Mouse (Mus musculus): ENCODE results near the gene Sys1.

The Sys1 gene

DNA sequence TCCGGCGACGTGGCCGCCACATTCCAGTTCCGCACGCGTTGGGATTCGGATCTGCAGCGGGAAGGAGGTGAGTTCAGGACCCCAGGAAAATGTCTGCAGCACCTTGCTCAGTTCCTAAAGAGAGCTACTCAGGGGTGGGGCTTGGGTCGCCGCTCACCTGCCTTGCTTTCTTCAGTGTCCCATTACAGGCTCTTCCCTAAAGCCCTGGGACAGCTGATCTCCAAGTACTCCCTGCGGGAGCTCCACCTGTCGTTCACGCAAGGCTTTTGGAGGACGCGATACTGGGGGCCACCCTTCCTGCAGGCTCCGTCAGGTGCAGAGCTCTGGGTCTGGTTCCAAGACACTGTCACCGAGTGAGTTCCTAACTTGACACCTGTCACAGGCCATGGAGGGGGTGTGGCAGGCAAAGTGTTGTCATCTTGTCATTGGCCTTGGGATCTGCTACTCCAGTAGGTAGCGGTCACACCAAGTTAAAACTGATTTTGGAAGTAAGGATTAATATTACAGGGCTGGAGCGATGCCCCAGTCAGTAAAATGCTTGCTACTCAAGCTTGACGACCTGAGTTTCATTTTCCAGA is 41.0 kb downstream of the Sys1 start:
- peak; percentile 11 for DNase-seq (ENCODE audit: low read depth, low spot score)

GRCm38 (mm10) chr2:164499317-164499716 is 42.6 kb downstream of the Sys1 start:
- no peak for DNase-seq (ENCODE audit: low read depth, low spot score)

DNA sequence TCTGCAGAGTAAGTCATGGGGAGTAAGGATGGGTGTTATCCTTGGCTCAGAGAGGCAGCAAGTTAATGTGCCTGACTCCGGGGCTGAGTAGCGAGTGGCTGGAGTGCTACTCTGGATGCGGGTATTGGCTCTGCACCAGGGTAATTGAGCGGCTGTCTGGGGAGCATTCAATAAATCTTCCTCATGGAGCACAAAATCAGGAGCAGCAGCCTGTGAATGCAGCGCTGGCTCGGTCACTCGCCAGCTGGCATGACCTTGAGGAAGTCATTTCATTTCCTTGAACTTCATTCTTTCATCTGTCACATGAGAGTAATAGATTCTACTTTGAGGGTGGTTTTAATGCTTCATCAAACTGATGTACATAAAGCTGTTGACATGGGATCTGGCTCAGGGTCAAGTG is 43.7 kb downstream of the Sys1 start:
- DNase-seq (ENCODE audit: low read depth, low spot score): no peak

- DNase-seq (ENCODE audit: low read depth, low spot score): no peak
These were observed 48.2 kb downstream of the Sys1 start for GRCm38 (mm10) chr2:164504919-164505318.

- no peak for DNase-seq (ENCODE audit: low read depth, low spot score)
These were observed 49.0 kb downstream of the Sys1 start for GRCm38 (mm10) chr2:164505619-164506347.

DNA sequence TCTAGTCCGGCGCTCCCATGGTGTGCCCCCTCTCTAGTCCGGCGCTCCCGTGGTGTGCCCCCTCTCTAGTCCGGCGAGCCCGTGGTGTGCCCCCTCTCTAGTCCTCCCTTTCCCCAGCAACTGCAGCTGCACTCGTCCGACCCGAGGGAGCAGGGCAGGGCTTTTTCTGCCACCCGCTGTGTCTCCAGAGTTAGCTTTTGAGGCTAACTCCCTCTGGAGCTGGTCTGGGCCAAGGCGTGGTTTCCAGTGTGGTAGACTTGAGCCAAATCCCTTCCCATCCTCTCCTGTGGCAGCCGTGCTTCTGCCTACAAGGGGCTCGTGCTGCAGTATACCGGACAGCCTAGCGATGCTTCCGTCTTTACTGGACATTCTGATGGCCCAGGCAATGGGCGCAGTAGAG is 51.0 kb downstream of the Sys1 start:
- DNase-seq (ENCODE audit: low read depth, low spot score): no peak

- no peak for DNase-seq (ENCODE audit: low read depth, low spot score)
These were observed 53.9 kb downstream of the Sys1 start for GRCm38 (mm10) chr2:164510621-164511190.

GRCm38 (mm10) chr2:164512121-164512909 is 55.6 kb downstream of the Sys1 start:
- no peak for DNase-seq (ENCODE audit: low read depth, low spot score)

DNA sequence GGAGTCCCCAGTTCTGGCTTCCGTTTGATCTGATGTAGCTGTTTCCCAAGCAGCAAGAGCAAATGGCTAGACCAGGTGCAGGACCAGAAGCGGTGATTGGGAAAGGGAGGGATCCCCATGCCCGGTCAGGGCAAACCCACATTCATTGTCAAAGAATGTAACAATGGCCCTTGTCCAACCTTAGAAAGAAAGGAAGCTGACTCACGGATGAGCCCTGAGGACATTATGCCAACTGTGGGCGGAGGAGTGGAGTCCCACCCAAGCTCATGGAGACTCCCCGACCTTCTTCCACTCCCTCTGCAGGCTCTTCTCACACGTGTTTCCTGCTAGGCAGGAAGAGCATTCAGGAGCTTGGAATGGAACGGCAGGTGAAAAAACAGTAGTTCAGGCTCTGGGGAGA is 56.6 kb downstream of the Sys1 start:
- DNase-seq (ENCODE audit: low read depth, low spot score): no peak

GRCm38 (mm10) chr2:164514916-164515315 is 58.2 kb downstream of the Sys1 start:
- DNase-seq (ENCODE audit: low read depth, low spot score): no peak

DNA sequence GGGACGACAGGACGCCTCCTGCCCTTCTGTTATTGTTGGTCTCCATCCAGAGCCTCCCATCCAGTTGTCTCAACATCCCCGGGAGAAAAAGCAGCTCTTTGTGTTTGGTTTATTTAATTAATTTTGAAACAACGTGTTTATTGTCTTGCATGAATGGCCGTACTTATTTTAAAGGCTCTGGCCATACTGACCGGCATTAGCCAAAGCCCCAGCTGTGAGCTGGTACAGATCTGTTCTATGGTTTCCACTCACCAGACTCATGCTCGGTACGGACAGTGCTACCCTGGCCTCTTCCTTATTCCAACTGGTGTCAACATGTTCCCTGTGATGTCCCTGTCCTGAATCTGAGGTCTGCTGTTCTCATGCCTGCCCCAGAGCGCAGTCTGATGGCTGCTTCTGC is 59.1 kb downstream of the Sys1 start:
- no peak for DNase-seq (ENCODE audit: low read depth, low spot score)

- no peak for DNase-seq (ENCODE audit: low read depth, low spot score)
These were observed 59.8 kb downstream of the Sys1 start for GRCm38 (mm10) chr2:164516592-164516991.

- DNase-seq (ENCODE audit: low read depth, low spot score): peak; percentile 21
These were observed 60.9 kb downstream of the Sys1 start for GRCm38 (mm10) chr2:164517485-164518221.

DNA sequence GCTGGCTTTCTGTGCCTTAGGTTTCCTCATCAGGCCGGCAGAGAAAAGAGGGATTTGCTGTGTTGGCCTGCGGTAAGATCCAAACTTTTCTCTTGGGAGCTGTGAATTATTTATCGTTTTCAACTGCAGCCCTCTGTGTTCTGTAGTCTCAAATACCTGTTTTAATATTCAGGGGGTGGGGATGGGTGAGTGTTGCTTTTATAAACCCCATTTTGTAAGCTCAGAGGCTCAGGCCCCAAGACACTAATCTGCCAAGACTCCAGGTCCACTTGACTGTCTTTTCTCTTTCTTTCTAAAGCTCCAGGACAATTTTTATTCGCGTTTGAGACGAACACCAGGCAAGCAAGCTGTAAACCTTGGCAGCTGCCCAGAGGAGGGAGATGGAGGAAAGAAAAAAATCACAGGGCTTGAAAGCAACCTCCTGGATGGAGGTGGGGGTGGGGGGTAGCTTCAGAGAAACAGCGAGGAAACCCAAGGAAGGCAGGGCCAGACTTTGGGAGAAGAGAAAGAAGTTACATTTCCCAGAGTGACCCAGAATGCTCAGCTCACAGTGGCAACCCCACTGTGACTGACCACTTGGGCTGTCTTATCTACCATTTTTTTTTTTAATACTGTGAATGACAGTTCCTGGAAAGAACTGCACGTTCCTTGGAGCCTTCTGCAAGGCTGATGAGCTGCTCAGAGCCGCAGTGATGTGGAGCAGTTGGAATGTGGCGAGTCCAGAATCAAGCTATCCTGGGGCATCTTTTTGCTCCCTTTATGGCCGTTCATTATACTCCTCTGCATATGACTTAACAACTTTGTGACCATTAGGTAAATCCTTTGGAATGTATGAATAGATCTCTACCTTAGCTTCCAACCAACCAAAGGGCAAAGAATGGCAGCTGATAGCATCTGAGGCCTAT is 61.8 kb downstream of the Sys1 start:
- no peak for DNase-seq (ENCODE audit: low read depth, low spot score)

GRCm38 (mm10) chr2:164519171-164519526 is 62.4 kb downstream of the Sys1 start:
- DNase-seq (ENCODE audit: low read depth, low spot score): no peak

- no peak for DNase-seq (ENCODE audit: low read depth, low spot score)
These were observed 64.0 kb downstream of the Sys1 start for GRCm38 (mm10) chr2:164520782-164521181.

DNA sequence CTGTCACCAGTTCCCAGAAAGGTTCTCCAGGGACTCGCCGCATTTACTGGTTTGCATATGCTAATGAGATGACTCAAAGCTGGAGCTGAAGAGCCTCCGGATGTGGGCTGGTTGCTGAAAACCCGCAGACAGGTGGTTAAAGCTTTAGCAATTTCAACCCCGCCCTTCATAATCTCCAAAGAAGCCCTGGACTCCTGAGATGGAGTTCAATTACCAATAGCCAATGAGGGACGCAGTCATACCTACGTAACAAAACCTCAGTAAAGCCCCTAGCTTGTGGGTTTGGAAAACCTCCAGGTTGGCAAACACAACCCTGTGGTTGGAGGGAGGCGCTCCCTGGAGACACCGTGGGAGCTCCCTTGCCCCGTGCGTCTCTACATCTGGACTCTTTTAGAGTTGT is 65.1 kb downstream of the Sys1 start:
- no peak for DNase-seq (ENCODE audit: low read depth, low spot score)

DNA sequence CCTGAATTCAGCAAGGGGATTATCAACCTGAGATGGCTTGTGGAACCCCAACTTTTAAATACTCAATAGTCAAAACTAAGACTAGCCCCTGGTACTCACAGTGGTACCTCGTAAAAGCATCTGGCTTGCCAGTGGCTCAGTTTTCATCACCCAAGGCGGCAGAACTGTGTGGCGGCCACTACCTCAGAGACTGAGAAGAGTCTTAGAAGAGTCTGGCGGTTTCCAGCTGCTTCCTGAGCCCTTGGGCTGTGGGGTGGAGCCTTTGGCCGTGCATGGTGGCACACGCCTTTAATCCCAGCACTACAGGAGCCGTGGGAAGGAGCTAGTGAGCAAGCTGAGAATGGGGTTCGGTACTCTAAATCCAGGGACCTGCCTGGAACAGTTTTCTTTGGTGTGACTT is 65.5 kb downstream of the Sys1 start:
- no peak for DNase-seq (ENCODE audit: low read depth, low spot score)

DNA sequence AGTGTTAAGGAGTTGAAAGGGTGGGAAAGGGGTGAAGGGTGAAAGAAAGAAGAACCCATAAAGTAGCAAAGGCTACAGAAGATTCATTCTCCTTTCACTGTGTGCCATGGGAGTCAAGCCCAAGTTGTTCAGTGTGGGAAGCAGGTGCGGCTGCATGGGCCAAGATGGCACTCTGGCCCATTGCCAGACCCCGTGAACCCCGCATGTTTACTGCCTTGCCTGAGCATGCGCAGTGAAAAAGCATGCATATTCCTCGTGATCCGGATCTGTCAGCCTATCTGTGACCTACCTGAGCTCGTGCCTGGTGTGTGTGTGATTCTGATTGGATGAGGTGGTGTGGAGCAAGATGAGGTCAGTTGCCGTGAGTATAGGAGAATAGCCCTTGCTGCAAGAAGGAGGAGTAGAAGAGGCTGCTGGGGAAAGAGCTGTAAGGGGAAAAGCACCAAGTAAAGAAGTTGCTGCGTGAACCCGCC is 66.6 kb downstream of the Sys1 start:
- DNase-seq (ENCODE audit: low read depth, low spot score): no peak

GRCm38 (mm10) chr2:164528557-164528956 is 71.8 kb downstream of the Sys1 start:
- no peak for DNase-seq (ENCODE audit: low read depth, low spot score)
